Mouse (Mus musculus) kidney, adult 2 months (tissue): ENCODE data around the gene Klrb1b.

Experiments
- CTCF ChIP-seq: fragments of 200-500 bp; conservative IDR thresholded peaks from 2 replicates; pipeline ENCODE4 v1.5.1; 2011; ENCODE audit warnings: low read depth, mild to moderate bottlenecking, control low read depth, low read length, moderate library complexity, mixed read lengths; ENCODE audit not compliant: insufficient read depth, insufficient read length
- POLR2A ChIP-seq: fragments of 200-500 bp; IDR thresholded peaks from one replicate; pipeline ENCODE4 v1.6.1; 2011; ENCODE audit warnings: low read depth, low read length, control low read depth

DNA sequence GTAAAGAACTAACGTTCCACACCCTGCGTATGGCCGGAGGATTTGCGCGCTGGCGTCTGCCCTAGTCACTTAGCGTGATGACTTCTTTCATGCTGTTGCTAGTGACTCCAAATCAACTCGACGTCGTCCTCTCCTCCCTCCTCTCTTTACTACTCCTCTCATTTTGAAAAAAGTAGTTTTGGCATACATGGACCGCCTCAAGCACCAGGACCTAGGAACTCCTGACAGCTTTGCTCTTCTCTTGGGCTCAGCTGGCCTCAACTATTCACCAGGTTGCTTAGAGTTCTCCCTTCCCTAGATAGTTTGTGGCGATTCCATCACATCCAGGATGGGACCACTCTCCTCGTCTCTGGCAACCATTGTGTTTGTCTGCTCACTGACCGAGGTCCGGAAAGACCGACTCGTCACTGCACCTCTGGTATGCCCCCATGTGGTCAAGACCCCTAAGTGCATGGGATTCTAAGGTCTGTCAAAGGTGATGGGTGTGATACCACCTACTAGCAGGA, 13.2 kb upstream of the Klrb1b start:
- TF ChIP-seq CTCF (peak; percentile 88), POLR2A (no peak)
